Mouse (Mus musculus) limb, embryonic 13.5 days (tissue): ENCODE measurements around the gene Klf13. TPM values are rescaled to one million over a fixed set of nuclear protein-coding genes. Genes with fewer than 3 reads are reported as not detected.

Experiments
- ATAC-seq: fragments of 200-750 bp; cut with Nextera tagmentation; 2 replicates; pipeline ENCODE4 v1.8.0; 2017; ENCODE audit warnings: low read depth, moderate number of reproducible peaks, moderate TSS enrichment; ENCODE audit not compliant: low FRiP score
- H3K27ac ChIP-seq: fragments of 300-500 bp; sonication (generic); 2 replicates; pipeline ENCODE4 v1.5.1; 2015; ENCODE audit warnings: inconsistent platforms, mild to moderate bottlenecking, moderate library complexity
- H3K27me3 ChIP-seq: fragments of 300-500 bp; sonication (generic); 2 replicates; pipeline ENCODE4 v1.6.1; 2015; ENCODE audit warnings: mild to moderate bottlenecking, inconsistent platforms
- H3K36me3 ChIP-seq: fragments of 300-500 bp; sonication (generic); 2 replicates; pipeline ENCODE4 v1.6.1; 2015; ENCODE audit warnings: inconsistent platforms, mild to moderate bottlenecking, moderate library complexity
- H3K4me1 ChIP-seq: fragments of 300-500 bp; sonication (generic); 2 replicates; pipeline ENCODE4 v1.6.1; 2015; ENCODE audit warnings: inconsistent platforms
- H3K4me2 ChIP-seq: fragments of 300-500 bp; sonication (generic); replicated peaks from 2 replicates; pipeline ENCODE4 v1.6.1; 2015; ENCODE audit warnings: inconsistent platforms, mild to moderate bottlenecking, moderate library complexity
- H3K4me3 ChIP-seq: fragments of 300-500 bp; sonication (generic); 2 replicates; pipeline ENCODE4 v1.5.1; 2015; ENCODE audit warnings: moderate library complexity, mild to moderate bottlenecking, inconsistent platforms
- H3K9ac ChIP-seq: fragments of 300-500 bp; sonication (generic); 2 replicates; pipeline ENCODE4 v1.6.1; 2015; ENCODE audit warnings: mild to moderate bottlenecking, inconsistent platforms
- H3K9me3 ChIP-seq: fragments of 300-500 bp; sonication (generic); 2 replicates; pipeline ENCODE4 v1.6.1; 2016; ENCODE audit warnings: inconsistent platforms
- WGBS: fragments of 180-500 bp; shearing (Covaris S2); methylation state at CpG from one replicate; pipeline ENCODE4 v1.1.7; 2015; 5-methylcytosine and 5-hydroxymethylcytosine counted together
- polyA plus RNA-seq: library from polyadenylated mRNA; unstranded; fragments of >200 nt; fragmentation: Nextera tagmentation; extraction: Ambion mirVana; gene quantifications from 2 replicates; pipeline ENCODE4 v1.2.1, GENCODE M21; 2015

Gene Klf13
- polyA plus RNA-seq: 20.1 and 20.9 TPM in 2 replicates

GRCm38 (mm10) chr7:63938914-63939396 is at the start of gene Klf13:
Gene Klf13, minus strand, starts transcription at chr7:63938915.
- H3K36me3 ChIP-seq: no peaks in the 10 kb centered on the region
- WGBS: under 1% methylated on average over 47 of the region's 50 CpGs
- H3K4me2 ChIP-seq: peak within 1 kb of the TSS; percentile 90
- H3K27ac ChIP-seq: peak within 1 kb of the TSS; percentile 95
- no peaks in the 10 kb centered on the region for H3K27me3 ChIP-seq
- no peaks in the 10 kb centered on the region for H3K9me3 ChIP-seq
- peak within 1 kb of the TSS; percentile 77 for H3K4me3 ChIP-seq
- H3K9ac ChIP-seq: peak within 1 kb of the TSS; percentile 87
- ATAC-seq: peak; percentile 94
- peaks cover 22% of the 10 kb centered on the region for H3K4me1 ChIP-seq

DNA sequence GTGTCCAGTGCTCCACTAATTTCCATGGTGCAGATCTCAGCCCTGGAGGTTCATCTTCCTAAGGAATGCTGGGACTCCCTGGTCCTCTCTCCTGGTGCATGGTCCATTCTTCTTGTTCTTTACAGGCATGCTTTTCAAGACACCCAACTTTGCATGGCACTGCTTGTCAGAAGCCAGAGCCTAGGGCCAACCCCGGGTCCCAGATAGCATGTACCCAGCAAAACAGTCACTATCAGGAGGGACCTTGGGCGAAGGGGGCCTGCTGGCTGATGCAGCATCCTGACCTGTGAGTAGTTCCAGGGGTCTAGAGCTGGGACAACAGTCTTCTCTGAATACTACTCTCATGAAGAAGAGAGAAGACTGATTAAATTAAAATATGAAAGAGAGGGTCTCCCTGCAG is 49.7 kb upstream of the Klf13 start:
- no peaks in the 10 kb centered on the region for H3K36me3 ChIP-seq
- H3K27ac ChIP-seq: no peak overlapping the region
- no peak for ATAC-seq
- WGBS: 87% methylated on average over 2 of the region's 2 CpGs
- no peak overlapping the region for H3K9ac ChIP-seq
- no peak overlapping the region for H3K4me3 ChIP-seq
- no peaks in the 10 kb centered on the region for H3K27me3 ChIP-seq
- H3K4me1 ChIP-seq: peaks cover 14% of the 10 kb centered on the region
- no peaks in the 10 kb centered on the region for H3K9me3 ChIP-seq
- no peak overlapping the region for H3K4me2 ChIP-seq

DNA sequence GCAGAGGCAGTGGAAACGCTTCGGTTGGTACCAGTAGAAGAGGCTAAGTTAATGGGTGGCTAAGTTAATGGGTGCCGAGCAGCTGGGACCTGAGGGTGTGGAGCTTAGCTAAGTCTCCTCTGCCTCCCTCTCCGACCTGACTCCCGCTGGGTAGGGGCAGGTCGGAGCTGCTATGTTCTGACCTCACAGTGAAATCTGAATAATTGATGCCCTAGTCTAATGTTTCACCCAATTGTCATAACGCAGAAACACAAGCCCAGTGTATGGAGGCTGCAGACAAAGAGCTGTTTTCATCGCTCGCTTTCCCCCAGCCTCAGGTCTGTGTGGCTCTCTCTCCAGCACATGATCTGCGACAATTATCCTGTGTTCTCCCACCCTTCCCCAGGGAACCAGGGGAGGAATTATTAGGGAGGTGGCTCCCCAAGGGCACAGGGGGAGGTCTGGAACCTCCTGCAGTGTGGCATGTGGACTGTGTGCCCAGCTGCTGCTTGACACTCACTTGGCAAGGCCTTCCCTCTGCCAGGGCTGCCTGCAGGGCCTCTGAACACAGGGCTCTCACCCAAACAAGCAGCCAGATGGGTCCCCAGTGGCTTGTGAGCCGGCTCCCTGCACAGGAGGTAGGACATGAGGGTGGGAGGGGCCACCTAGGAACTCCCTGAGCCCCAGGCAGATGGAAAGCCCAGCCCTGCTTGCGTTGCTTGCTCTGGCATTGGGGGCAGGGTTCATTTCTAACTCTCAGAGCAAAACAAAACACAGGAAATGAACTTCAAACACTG is 47.9 kb upstream of the Klf13 start:
- Histone ChIP-seq H3K4me2 (peak overlapping the region; percentile 16; the same call in 1 of the 2 replicates), H3K36me3 (no peaks in the 10 kb centered on the region), H3K4me1 (peaks cover 14% of the 10 kb centered on the region), H3K27ac (peak overlapping the region; percentile 48; the same call in 1 of the 2 replicates), H3K9ac (peak overlapping the region; percentile 35; the same call in 1 of the 2 replicates), H3K4me3 (no peak overlapping the region), H3K27me3 (no peaks in the 10 kb centered on the region), H3K9me3 (no peaks in the 10 kb centered on the region)
- peak; percentile 72 for ATAC-seq
- 42% methylated on average over 12 of the region's 12 CpGs for WGBS

DNA sequence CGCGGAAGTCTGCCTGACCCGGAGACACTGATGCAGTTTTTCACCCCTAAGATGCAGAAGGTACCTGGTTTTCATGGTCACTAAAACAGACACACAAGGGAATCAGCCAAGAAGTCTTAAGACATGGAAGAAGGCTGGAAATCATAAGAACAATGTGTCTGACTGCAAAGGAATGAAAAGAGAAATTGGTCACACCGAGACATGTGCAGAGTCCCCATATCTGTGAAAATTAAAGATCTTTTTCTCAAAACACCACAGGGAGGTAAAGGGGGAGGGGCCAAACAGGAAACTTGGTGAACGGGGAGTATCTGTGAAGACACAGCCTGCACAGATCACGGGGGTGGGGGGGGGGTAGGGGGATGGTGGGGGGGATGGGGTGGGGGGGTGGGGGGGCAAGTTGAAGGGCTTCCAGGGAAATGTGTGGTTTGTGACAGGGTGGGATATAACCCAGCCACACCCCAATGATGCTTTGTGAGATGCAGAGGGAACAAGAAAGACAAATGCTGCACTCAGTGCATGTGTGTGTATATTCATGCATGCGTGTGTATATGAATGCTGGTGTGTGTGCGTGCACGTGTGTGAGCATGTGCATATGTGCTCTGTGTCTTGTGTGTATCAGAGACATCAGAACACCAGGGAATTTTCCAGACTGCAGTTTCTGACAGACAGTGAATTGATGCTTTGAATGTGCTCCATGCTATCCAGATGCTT is 47.1 kb upstream of the Klf13 start:
- Histone ChIP-seq H3K9ac (no peak overlapping the region), H3K4me2 (no peak overlapping the region), H3K4me3 (no peak overlapping the region), H3K9me3 (no peaks in the 10 kb centered on the region), H3K27me3 (no peaks in the 10 kb centered on the region), H3K4me1 (peaks cover 14% of the 10 kb centered on the region), H3K36me3 (no peaks in the 10 kb centered on the region), H3K27ac (no peak overlapping the region)
- ATAC-seq: no peak
- WGBS: 80% methylated on average over 8 of the region's 9 CpGs

GRCm38 (mm10) chr7:63985266-63985665 is 46.6 kb upstream of the Klf13 start:
- no peak overlapping the region for H3K4me2 ChIP-seq
- no peak for ATAC-seq
- H3K9me3 ChIP-seq: no peaks in the 10 kb centered on the region
- H3K9ac ChIP-seq: no peak overlapping the region
- no peaks in the 10 kb centered on the region for H3K36me3 ChIP-seq
- H3K4me3 ChIP-seq: no peak overlapping the region
- WGBS: 86% methylated on average over 7 of the region's 7 CpGs
- no peak overlapping the region for H3K27ac ChIP-seq
- no peaks in the 10 kb centered on the region for H3K27me3 ChIP-seq
- peaks cover 14% of the 10 kb centered on the region for H3K4me1 ChIP-seq

GRCm38 (mm10) chr7:63984329-63984728 is 45.6 kb upstream of the Klf13 start:
- H3K9me3 ChIP-seq: no peaks in the 10 kb centered on the region
- no peaks in the 10 kb centered on the region for H3K27me3 ChIP-seq
- ATAC-seq: no peak
- no peak overlapping the region for H3K4me3 ChIP-seq
- H3K9ac ChIP-seq: no peak overlapping the region
- H3K4me1 ChIP-seq: peaks cover 14% of the 10 kb centered on the region
- no peak overlapping the region for H3K4me2 ChIP-seq
- 85% methylated on average over 2 of the region's 2 CpGs for WGBS
- H3K36me3 ChIP-seq: no peaks in the 10 kb centered on the region
- H3K27ac ChIP-seq: no peak overlapping the region

DNA sequence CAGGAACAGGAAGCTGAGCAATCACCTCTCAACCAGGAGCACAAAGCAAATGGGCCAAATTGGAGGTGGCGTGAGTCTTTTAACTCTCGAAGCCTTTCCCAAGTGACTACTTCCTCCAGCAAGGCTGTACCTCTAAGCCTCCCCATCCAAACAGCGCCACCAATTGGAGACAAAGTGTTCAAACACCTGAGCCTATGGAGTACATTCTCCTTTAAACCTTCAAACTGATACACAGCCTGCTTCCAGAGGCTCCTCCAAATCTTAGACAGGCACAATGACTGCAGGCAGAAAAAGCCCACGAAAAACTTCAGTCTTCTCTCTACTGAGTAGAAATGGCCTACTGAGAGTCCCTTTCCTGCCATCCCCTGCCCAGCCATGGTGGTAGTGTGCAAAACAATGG is 38.9 kb upstream of the Klf13 start:
- Histone ChIP-seq H3K27ac (no peak overlapping the region), H3K36me3 (no peaks in the 10 kb centered on the region), H3K9me3 (no peaks in the 10 kb centered on the region), H3K4me2 (no peak overlapping the region), H3K27me3 (no peaks in the 10 kb centered on the region), H3K9ac (no peak overlapping the region), H3K4me1 (no peaks in the 10 kb centered on the region), H3K4me3 (no peak overlapping the region)
- WGBS: 84% methylated on average over 4 of the region's 4 CpGs
- no peak for ATAC-seq

- Histone ChIP-seq H3K36me3 (no peaks in the 10 kb centered on the region), H3K27me3 (no peaks in the 10 kb centered on the region), H3K4me3 (no peak overlapping the region), H3K9ac (no peak overlapping the region), H3K27ac (no peak overlapping the region), H3K4me2 (no peak overlapping the region), H3K9me3 (no peaks in the 10 kb centered on the region), H3K4me1 (peaks cover under 1% of the 10 kb centered on the region)
- WGBS: 76% methylated on average over 4 of the region's 4 CpGs
- no peak for ATAC-seq
These were observed 32.3 kb upstream of the Klf13 start for GRCm38 (mm10) chr7:63970986-63971385.

- ATAC-seq: no peak
- H3K9me3 ChIP-seq: no peaks in the 10 kb centered on the region
- H3K4me1 ChIP-seq: peaks cover 11% of the 10 kb centered on the region
- no peak overlapping the region for H3K27ac ChIP-seq
- no peak overlapping the region for H3K4me2 ChIP-seq
- H3K9ac ChIP-seq: no peak overlapping the region
- no peaks in the 10 kb centered on the region for H3K36me3 ChIP-seq
- H3K27me3 ChIP-seq: no peaks in the 10 kb centered on the region
- H3K4me3 ChIP-seq: no peak overlapping the region
- whole genome bisulfite sequencing: 64% methylated on average over 3 of the region's 3 CpGs
These were observed 31.2 kb upstream of the Klf13 start for GRCm38 (mm10) chr7:63969941-63970340.

GRCm38 (mm10) chr7:63965635-63966418 is 27.1 kb upstream of the Klf13 start:
- Histone ChIP-seq H3K27ac (peak overlapping the region; percentile 67; the same call in 1 of the 2 replicates), H3K36me3 (no peaks in the 10 kb centered on the region), H3K27me3 (no peaks in the 10 kb centered on the region), H3K4me1 (peaks cover 12% of the 10 kb centered on the region), H3K4me3 (no peak overlapping the region), H3K9me3 (no peaks in the 10 kb centered on the region), H3K9ac (no peak overlapping the region), H3K4me2 (no peak overlapping the region)
- no peak for ATAC-seq
- WGBS: 64% methylated on average over 5 of the region's 5 CpGs

- no peaks in the 10 kb centered on the region for H3K9me3 ChIP-seq
- H3K4me2 ChIP-seq: no peak overlapping the region
- H3K27ac ChIP-seq: peak overlapping the region; percentile 67; the same call in 1 of the 2 replicates
- WGBS: 72% methylated on average over 2 of the region's 2 CpGs
- H3K4me1 ChIP-seq: peaks cover 12% of the 10 kb centered on the region
- no peaks in the 10 kb centered on the region for H3K27me3 ChIP-seq
- H3K4me3 ChIP-seq: no peak overlapping the region
- H3K36me3 ChIP-seq: no peaks in the 10 kb centered on the region
- H3K9ac ChIP-seq: no peak overlapping the region
- ATAC-seq: peak; percentile 75
These were observed 26.4 kb upstream of the Klf13 start for GRCm38 (mm10) chr7:63965135-63965534.

GRCm38 (mm10) chr7:63964121-63964520 is 25.4 kb upstream of the Klf13 start:
- peaks cover 12% of the 10 kb centered on the region for H3K4me1 ChIP-seq
- H3K4me2 ChIP-seq: no peak overlapping the region
- H3K9me3 ChIP-seq: no peaks in the 10 kb centered on the region
- H3K4me3 ChIP-seq: no peak overlapping the region
- ATAC-seq: no peak; the same call in 1 of the 2 replicates
- 77% methylated on average over 6 of the region's 6 CpGs for WGBS
- no peaks in the 10 kb centered on the region for H3K36me3 ChIP-seq
- no peak overlapping the region for H3K9ac ChIP-seq
- no peak overlapping the region for H3K27ac ChIP-seq
- H3K27me3 ChIP-seq: no peaks in the 10 kb centered on the region
